Mouse (Mus musculus): ENCODE data around the gene Cpxcr1.

Gene Cpxcr1

GRCm38 (mm10) chrX:116448644-116449043 is at the start of gene Cpxcr1:
Gene Cpxcr1 (plus strand): TSS chrX:116448944.
- DNase-seq (ENCODE audit: inconsistent ontology term) = no peak

Measured in Muller cell, postnatal 12 days (primary cell).